Mouse (Mus musculus) cerebellum, adult 2 months (tissue): Measurements from ENCODE around the gene Jmjd4.

Experiments
- CTCF ChIP-seq: fragments of 200-500 bp; IDR thresholded peaks from 2 replicates; pipeline ENCODE4 v1.5.1; 2011; ENCODE audit warnings: low read depth, mild to moderate bottlenecking, control low read depth, low read length, moderate library complexity, borderline replicate concordance; ENCODE audit not compliant: insufficient read depth
- POLR2A ChIP-seq: fragments of 200-500 bp; IDR thresholded peaks from 2 replicates; pipeline ENCODE4 v1.6.1; 2011; ENCODE audit warnings: low read length, control low read depth, borderline replicate concordance; ENCODE audit not compliant: insufficient read depth

GRCm38 (mm10) chr11:59472326-59472677 lies 22.5 kb downstream of the Jmjd4 start, which contains the start of gene Zfp867:
- TF ChIP-seq CTCF = no peak
- TF ChIP-seq POLR2A = peak; percentile 61; the same call in 1 of the 2 replicates
